Mouse (Mus musculus) CD4-positive, CD25-positive, alpha-beta regulatory T cell, adult 2 months (primary cell): ENCODE measurements around the gene Smarcd2.
A peak's percentile ranks its signal among the peaks of the same experiment; 100 is the strongest.

Experiments
- DNase-seq: peaks from one replicate; pipeline ENCODE4 v3.0.0-alpha.2; 2012; ENCODE audit warnings: low read depth, low spot score

The Smarcd2 gene

DNA sequence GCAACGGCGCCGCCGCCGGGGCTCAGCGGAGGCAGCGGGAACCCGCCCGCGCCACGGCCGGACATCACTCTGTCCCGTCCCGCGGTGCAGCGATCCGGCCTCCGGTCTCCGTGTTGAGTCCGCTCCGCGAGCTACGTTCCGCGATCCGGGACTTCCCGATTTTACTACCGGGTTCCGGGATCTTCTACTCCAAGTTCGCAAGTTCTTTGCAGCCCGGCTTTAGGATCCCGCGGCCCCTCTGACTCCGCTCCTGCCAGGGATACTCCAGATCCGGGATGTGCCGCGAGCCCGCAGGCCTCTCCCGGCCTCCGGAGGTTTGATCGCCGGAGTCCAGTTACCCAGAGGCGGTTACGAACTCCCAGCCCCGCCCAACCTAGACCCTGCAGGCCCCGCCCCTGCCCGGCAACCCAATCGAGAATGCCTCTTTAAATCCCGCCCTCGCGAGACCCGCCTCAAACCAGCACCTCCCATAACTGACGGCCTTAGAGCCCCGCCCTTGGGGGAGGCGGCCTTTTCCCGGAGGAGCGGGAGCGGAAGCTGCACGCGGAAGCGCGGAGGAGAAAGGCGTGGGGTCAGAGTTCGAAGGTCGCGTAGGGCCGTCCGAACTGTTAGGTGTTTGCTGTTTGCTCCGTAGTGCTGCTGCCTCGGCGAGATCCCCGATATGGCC is at the start of gene Smarcd2:
TSS of gene Smarcd2 (minus strand) at position 329 of the 667 bp plus-strand sequence.
- peak; percentile 97 for DNase-seq

DNA sequence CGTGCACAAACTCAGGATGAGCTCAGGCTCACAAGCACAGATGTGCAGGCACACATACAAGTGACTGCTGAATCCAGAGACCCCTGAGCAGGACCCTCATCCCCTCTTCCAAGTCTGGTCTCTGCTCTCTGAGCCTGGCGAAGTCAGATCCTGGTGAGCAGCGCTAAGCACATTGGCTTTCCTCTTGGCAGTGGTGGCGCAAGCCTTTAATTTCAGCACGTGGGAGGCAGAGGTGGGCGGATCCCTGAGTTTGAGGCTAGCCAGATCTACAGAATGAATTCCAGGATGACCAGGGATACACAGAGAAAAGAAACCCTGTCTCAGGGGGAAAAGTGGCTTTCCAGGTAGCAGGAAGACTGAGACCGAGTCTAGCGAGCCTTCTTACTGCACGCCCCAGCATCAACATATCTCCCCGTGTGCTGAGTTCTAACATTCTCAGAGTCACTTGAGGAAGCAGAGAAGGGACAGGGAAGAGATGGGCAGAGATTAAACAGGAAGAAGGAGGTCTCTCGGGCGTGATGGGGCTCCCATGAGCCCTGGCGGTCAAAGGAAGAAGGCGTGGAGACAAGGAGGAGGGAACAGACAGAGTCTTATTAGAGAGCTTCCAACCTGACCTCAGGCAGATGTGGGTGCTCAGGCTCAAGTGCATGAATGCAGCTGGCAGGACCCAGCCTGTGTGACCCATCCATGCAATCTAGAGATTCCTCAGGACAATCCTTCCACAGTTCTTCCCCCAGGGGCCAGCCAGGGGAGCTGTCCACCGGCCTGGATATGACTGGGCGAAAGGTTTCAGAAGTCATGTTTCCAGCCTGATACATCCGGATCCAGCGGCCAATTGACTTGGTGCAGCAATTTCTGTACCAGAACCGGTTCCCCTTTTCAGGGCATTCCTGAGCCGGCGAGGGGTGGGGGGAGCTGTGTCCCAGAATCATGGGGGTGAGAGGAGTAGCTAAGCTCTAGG is 45.9 kb upstream of the Smarcd2 start:
- no peak for DNase-seq

DNA sequence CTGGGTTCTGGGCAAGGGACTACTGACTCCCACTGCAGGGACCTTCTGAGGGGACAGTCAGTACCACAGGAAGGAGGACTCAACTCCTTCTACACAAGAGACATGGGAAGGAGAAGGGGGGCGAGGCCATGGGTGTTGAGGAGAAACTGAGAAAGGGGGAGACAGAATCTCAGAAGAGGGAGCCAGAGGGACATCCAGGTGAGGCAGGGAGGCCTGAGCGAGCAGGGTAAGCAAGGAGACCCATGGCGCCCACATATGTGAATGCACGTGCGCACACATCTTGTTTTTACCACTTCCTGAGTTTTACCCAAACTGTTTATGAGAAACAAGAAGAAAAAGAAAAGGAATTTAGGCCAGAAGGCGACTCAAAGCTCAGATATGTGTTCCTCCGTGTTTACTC is 45.0 kb upstream of the Smarcd2 start:
- peak; percentile 42 for DNase-seq

DNA sequence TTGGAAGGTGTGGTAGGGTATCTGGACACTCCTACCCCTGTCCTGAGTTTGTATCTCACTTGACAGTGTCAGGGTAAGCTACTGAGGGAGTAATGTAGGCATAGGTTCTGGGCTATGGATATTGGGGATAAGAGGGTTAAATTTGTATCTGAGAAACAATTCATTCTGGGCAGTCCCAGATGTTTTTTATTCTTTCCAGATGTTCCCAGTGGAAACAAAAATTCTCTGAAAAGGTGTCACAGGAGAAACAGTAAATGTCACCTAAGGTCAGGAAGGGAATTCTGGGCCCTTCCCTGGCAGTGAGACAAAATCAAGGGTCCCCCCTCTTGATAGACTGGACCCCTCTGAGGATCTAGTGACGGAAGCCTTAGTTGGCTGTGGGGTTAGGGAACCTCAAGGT is 43.6 kb upstream of the Smarcd2 start:
- DNase-seq, result no peak

DNA sequence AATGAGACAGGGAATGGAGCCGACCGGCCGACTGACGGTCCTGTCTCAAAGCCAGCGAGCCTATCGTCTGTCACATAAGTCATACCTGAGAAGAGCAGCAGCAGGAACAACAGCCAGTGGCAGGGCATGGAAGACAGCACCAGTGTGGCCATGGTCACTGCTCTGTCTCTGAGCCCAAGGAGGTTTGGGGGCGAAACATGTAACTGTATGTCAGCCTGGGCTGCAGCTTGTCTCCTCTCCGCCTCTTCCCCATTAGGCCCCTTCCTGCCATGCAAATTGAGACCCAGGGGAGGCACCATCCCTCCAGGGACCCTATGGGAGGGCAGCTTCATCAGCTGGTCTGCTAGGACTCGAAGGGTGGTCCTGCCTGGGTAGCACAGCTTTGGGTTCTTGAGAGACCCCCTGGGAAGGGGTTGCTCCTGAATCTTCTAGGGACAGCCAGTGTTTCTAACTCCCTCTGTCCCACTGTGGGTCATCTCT is 41.6 kb upstream of the Smarcd2 start, which contains the start of gene Cd79b:
TSS of gene Cd79b (minus strand) at position 430 of the 480 bp plus-strand sequence.
- DNase-seq, result peak; percentile 31

DNA sequence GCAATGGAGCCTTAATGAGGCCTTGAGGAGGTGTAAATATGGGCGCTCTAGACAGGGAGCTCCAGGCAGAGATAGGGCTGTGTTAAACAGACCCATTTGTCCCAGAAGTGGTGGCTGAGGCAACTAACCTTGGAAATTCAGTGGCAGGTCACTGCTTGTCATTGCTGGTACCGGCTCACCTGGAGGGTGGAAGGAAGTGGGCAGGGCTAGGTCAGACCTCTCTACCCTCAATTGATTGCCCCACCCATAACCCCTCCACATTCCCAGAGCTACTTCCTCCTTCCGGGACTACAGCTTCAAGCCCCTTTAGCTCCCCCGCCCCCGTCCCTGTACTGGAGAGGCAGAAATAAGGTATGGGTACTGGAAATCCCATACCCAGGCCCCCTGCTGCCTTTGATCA is 40.8 kb upstream of the Smarcd2 start:
- peak; percentile 27 for DNase-seq

DNA sequence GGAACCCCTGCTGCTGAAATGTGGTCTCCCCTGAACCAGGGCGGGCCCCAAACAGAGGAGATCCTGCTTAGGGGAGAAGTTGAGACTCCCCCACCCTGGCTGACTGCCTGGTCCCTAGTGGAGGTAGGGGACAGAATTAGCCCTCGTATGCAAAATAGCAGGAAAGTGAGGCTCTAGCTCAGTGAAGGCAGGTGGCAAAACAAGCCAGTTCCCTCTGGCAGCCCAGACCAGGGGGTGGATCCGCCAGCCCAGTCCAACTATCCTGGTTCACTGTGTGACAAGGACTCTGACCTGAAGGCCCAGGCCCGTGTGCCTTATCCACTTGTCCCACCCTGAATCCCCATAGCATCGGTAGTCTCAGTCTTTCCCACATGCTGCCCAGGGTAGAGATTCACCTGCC is 37.4 kb upstream of the Smarcd2 start:
- DNase-seq, result no peak

DNA sequence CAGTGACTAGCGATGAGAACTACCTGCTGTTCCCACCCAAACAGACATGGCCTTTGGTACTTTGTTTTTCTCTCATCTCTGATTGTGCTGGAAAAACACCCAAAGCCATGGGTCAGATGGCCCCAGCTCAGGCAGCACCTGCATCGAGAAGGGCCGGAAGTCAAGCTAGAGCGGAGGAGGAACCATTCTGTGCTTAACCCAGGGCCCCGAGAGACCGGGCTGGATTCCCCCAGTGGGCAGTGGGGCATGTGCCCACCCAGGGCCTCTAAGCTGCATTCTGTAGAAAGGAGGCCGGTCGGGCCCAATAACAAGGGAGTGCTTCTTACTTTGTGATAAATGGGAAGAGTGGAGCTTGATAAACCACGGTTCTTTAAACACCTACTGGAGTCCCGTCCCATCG is 35.4 kb upstream of the Smarcd2 start:
- no peak for DNase-seq

DNA sequence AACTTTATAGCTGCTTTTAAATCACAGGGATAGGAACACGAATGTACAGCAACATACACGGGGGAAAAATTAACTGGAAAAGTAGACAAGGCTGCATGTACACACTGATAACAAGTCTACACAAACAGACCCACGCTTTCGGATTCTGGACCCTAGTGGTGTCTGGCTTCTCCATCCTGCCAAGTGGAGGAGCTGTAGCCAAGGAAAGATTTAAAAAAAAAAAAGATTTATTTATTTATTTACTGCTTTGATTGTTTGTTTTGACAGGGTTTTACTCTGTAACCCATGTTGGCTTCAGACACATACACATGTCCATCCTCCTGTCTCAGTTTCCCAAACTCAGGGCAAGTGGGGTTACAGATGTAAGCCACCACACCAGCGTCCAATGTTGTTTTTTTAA is 34.7 kb upstream of the Smarcd2 start:
- no peak for DNase-seq

DNA sequence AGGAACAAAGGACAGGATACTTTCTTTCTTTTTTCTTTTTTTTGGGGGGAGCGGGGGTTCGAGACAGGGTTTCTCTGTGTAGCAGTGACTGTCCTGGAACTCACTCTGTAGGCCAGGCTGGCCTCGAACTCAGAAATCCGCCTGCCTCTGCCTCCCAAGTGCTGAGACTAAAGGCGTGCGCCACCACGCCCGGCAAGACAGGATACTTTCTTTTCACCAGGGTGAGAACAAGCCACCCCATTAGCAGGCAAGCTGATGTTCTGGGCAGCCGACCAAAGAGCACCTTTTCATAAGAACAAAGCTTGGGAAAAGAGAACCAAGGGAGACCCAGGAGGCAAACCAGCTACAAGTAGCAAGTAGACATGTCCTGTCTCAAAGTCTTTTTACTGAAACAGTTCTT is 34.0 kb upstream of the Smarcd2 start:
- DNase-seq, result no peak

DNA sequence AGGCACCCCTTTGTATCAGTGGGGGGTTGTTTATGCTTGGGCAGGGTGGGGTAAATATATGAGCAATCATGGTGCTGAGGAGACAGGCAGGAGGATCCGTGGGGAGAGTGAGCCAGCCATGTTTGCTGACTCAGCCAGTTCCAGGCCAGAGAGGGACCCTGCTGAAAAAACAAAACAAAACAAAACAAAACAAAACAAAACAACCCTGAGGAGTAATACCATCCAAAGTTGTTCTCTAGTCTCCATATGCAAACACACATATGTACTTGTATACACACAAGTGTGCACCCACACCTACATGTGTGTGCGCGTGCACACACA is 33.3 kb upstream of the Smarcd2 start:
- DNase-seq, result no peak

DNA sequence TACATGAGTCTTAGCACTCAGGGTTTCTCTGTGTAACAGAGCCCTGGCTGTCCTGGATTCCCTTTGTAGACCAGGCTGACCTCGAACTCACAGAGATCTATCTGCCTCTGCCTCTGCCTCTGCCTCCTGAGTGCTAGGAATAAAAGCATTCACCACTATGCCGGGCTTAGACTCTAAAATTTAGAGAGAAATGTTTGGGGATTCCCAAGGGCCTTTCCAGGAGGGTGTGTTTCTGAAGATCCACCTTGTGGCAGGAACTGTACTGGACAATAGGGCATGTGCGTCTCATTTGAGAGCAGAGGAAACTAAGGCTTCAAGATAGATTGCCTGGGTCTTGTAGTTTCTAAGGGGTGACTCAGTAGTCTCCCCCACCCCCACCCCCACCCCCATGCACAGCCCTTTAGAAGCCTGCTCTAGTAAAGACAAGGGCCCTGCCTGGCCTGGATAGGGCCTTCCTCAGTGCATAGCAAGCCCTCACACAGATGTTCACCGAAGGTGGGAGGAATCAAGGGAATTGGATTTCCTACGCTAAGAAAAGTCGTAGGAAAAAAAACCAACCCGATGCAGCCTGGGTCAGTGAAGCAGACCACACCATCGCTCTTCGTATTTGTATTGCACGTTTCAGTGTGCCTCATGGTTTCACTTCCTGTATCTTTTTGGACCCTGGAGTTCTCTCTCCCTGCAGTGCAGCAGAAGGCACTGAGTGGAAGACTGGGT is 32.7 kb upstream of the Smarcd2 start:
- DNase-seq, result no peak

DNA sequence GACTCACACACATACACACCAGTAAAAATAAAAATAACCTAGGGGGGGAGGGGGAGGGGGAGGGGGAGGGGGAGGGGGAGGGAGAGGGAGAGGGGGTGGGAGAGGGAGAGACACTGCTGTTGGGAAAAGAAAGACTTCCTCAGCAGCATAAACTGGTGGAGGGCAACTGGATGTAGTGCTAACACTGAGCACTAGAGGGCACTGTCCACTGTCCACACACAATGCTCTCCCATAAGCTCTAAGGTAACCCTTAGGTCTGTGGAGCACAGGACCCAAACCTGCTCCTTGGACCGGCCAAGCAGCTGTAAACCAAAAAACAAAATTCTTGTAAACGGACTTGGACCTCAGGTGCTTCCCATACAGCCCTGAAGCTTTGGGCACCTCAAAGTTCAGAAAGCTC is 29.9 kb upstream of the Smarcd2 start:
- DNase-seq, result peak; percentile 89

DNA sequence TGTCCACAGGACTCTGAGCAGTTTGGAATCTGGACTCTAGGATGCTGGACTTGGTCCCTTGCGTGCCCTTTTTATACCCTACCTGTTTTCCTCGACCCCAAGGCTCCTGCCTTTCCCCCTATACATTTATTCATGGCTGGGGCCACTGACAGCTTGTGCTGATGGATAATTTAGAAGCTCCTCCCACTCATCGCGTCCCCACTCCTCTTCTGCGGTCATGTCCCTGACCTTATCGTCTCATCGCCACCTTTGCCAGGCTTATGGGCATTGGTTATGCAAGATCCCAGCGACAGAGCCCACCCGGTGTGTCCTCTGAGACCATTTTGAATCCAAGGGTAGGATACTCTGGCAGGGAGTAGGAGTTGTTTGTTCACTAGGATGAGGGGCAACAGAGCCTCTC is 29.0 kb upstream of the Smarcd2 start, which contains the start of gene Gh:
TSS of gene Gh (minus strand) at position 101 of the 400 bp plus-strand sequence.
- DNase-seq, result no peak

DNA sequence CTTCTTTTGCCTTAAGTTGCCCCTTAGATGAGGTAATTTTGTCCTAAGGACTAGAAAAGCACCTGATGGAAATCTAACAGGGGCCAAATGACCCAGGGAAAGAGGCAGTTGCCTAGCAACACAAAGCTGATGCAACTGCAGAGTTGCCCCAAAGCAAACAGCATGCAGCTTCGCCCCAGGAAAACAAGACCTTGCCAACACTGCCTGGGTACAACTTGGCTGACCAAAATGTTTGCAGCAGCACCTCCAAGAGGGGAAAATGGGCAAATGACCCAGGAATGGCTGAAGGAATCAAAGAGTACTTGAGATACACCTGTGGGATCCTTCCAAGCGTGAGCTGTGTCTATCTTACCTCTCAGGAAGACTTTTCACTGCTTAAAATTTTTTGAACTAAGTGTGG is 19.1 kb upstream of the Smarcd2 start:
- DNase-seq, result no peak

DNA sequence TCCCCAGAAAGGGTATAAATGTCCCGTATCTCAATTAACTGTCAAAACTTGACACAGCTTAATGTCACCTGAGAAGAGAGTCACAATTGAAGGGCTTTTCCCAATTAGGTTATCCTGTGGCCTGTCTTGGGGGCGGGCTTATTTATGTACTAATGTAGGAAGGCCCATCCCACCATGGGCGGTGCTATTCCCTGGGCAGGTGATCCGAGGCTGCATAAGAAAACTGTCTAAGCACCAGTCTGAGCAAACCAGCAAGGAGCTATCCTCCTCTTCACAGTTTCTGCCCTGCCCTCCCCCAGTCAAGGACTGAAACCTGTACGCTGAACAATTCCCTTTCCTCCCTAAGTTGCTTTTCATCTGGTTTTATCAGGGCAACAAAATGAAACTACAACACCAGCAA is 17.6 kb upstream of the Smarcd2 start:
- no peak for DNase-seq

DNA sequence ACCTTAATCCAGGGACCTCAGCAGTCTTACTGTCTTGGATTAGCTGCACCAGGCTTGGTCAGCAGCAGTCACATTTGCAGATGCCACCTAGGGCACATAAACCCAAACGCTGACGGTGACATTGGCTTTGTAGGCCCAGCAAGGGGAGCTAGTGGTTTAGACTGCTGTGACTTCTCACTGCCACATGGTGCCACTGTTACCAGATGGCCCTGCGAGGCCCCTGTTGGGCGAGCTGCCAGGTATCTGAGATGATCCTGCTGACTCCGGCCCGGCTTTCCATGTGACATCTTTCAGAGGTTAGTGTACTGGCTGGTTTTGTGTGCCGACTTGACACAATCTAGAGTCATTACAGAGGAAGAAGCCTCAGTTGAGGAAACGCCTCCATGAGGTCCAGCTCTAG is 16.6 kb upstream of the Smarcd2 start:
- DNase-seq, result no peak

DNA sequence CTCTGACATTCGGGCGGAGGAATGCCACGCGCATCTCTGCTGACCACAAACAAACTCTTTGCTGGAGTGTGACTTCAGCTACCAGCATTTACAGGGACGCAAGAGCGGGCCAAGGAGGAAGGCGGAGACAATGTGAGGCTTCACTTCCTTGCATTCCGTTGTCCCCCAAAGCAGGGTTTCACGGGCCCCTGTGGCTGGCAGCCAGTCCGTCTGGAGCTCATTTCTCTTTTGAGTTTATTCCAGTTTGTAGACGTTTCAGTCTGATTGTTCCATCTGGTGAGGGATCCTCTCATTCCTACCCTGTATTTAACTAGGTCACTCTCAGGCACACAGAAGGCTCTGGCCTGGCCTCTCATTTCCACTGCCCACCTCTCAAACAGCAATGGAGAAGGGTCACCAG is 14.2 kb upstream of the Smarcd2 start:
- no peak for DNase-seq

DNA sequence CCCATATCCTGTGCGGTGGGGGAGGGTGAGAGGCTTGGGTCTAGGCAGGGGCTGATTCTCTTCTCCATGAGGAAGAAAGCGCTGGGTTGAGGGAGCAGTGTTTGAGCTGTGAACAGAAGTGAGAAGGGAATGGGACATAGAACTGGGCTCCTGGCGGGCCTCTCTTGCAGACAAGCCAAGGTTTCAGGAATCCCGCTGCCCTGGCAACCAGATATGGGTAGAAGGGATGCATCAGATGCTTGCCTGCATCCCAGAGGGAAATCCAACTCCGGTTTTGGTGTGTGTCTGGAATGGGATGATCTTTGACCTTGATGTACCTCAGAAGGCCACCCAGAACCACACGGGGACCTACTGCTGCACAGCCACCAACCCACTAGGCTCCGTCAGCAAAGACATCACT is 13.4 kb upstream of the Smarcd2 start:
- no peak for DNase-seq

DNA sequence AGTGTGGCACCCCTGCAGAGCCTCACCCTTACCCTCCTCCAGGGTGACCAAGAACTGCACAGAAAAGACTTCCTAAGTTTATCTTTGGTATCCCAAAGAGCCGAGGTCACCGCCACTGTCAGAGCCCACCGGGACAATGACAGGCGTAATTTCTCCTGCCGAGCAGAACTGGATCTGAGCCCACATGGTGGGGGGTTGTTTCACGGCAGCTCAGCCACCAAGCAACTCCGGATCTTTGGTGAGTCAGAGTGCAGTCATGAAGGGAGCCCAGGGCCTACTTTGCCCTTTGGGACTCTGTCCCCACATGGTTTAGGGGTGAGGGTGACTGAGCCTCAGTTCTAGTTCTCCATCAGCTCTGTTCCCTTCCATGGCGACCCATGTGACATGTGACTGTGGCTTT is 11.4 kb upstream of the Smarcd2 start:
- no peak for DNase-seq

DNA sequence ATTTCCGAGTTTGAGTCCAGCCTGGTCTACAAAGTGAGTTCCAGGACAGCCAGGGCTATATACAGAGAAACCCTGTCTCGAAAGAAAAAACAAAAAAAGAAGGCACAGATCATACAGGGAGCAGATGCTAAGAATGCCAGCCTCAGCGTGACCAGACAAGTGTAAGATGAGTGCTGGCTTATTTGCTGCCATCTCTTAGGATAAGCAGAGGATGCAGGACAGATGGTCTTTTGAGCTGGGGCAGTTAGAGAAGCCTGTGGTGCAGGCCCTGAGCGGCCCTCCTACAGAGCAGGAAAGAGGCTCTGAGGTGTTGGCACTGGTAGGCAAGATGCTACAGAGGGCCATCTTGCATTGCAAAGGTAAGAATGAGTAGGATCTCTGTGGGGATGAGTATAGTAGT is 10.6 kb upstream of the Smarcd2 start:
- no peak for DNase-seq

DNA sequence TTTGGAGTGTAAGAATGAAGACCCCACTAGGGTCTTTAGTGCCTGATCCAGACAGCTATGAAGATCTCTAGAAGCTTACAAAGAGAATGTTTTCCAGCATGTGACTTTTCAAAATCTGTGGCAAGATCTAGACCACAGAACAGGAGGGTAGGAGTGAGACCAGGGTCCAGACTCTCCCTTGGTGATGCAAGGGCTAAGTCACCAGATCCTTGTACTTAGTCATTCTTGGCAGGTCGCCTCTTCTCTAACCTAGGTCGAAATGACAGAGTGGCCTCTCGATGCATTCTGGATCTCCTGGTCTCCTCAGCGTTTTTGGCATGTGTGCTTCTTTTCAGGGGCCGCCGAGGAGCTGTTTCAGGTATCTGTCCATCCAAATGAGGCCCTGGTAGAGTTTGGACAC is 9.7 kb upstream of the Smarcd2 start:
- DNase-seq, result no peak
